Mouse (Mus musculus): ENCODE results near the gene Uchl5. TPM values are rescaled to one million over a fixed set of nuclear protein-coding genes. Genes with fewer than 3 reads are reported as not detected.

Gene Uchl5
- total RNA-seq (2014; fragmentation: Nextera tagmentation) (99.1 and 112 TPM in 2 replicates), total RNA-seq (2017) (140 and 180 TPM in 2 replicates)

GRCm38 (mm10) chr1:143776446-143777411 lies at the start of gene Uchl5, which contains the start of gene Trove2:
TSS of gene Uchl5 (plus strand) at chr1:143777272.
TSS of gene Trove2 (minus strand) at chr1:143777068.
- ATAC-seq (replicated peaks; ENCODE audit: low FRiP score, low TSS enrichment, poor library complexity, severe bottlenecking): peak; percentile 92

- no peak for ATAC-seq (replicated peaks; ENCODE audit: low FRiP score, low TSS enrichment, poor library complexity, severe bottlenecking)
Observed at GRCm38 (mm10) chr1:143727701-143728445, 49.2 kb upstream of the Uchl5 start.

GRCm38 (mm10) chr1:143730899-143731298 lies 46.2 kb upstream of the Uchl5 start:
- ATAC-seq (replicated peaks; ENCODE audit: low FRiP score, low TSS enrichment, poor library complexity, severe bottlenecking): peak; percentile 95

GRCm38 (mm10) chr1:143731691-143732090 lies 45.4 kb upstream of the Uchl5 start:
- no peak for ATAC-seq (replicated peaks; ENCODE audit: low FRiP score, low TSS enrichment, poor library complexity, severe bottlenecking)

DNA sequence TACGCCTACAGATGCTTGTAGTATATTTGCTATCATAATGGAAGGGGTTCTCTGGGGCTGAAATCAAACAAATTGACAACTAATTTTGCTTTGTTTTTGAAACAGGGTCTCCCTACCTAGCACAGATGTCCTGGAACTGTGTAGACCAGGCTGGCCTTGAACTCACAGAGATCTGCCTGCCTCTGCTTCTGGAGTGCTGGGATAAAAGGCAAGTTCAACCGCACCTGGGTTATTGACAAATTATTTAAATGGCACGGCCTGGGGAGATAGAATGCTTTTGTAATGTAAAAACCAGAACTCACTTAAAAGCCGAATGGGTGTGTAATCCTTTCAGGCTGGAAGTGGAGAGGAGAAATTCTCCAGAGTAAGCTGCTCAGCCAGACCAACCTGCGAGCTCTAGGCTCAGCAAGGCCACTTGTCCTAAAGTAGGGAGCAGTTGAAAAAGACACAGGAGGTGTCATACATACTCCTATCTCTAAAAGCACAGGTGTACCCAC lies 43.1 kb upstream of the Uchl5 start:
- no peak for ATAC-seq (replicated peaks; ENCODE audit: low FRiP score, low TSS enrichment, poor library complexity, severe bottlenecking)

- peak; percentile 51 for ATAC-seq (replicated peaks; ENCODE audit: low FRiP score, low TSS enrichment, poor library complexity, severe bottlenecking)
Observed at GRCm38 (mm10) chr1:143738811-143739210, 38.3 kb upstream of the Uchl5 start.

GRCm38 (mm10) chr1:143739361-143740350 lies 37.4 kb upstream of the Uchl5 start:
- peak; percentile 76 for ATAC-seq (replicated peaks; ENCODE audit: low FRiP score, low TSS enrichment, poor library complexity, severe bottlenecking)

DNA sequence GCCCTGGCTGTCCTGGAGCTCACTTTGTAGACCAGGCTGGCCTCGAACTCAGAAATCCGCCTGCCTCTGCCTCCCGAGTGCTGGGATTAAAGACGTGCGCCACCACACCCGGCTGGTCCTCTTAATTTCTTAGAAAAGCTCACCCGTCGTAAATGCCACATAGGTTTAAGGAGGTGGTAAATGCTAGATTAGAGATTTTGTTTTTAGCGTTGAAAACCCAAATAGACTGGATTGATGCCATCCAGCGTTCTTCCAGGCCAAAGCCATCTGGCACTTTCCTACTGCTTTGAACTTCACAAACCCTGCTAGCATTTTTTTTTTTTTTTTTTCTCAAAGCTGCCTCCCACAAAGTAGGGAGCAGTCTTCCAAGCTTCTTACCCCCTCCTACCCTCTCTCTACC lies 36.5 kb upstream of the Uchl5 start:
- no peak for ATAC-seq (replicated peaks; ENCODE audit: low FRiP score, low TSS enrichment, poor library complexity, severe bottlenecking)

DNA sequence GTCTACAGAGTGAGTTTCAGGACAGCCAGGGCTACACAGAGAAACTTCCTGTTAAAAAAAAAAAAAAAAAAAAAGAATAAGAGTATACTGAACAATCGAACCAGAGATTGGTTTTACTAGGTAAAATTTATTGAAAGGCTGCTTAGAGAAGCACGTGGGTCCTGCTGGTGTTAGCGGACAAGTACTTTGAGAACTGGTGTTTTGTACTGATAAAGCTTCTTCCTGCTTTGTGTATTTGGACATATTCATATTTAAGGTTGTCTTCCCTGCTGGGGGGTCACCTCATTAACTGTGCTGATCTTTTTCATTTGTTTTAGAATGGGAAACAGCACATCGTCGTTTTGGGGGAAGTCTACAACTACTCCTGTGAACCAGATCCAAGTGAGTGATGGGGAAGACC lies 35.7 kb upstream of the Uchl5 start:
- ATAC-seq (replicated peaks; ENCODE audit: low FRiP score, low TSS enrichment, poor library complexity, severe bottlenecking): no peak

DNA sequence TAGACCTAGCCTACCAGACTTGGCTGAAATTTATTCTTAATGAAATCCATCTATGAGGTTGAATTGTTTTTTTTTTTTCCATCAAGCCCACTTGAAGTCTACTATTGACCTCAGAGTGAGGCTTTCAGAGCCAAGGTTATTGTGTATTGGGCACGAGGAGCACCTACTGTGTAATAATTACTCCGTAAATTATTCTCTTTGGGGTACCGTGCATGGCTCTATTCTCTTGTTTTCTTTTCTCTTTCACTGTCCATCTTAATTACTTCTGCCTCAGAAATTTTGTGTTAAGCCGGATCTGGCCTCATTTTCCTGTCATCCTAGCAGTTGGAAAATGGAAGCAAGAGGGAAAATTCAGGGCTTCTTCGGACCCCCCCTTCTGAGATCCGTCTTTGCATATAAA lies 34.9 kb upstream of the Uchl5 start:
- no peak for ATAC-seq (replicated peaks; ENCODE audit: low FRiP score, low TSS enrichment, poor library complexity, severe bottlenecking)

DNA sequence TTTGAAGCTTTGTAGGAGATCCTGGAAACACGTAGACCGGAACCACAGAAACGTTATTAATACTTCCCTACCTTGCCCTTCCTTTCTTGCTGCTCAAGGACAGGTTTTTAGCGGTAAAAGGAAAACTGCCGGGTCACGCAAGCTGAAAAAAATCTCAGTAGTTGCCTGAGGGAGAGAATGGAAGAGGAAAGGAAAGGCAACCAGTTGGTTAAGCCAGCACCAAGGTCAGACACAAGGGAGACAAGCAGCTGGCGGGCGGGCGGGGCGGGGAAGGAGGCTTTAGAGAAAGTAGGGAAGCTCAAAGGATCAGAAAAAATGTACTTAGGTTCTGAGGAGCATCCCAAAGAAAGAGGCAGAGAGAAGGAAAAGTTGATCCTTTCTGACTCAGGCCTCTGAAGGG lies 31.2 kb upstream of the Uchl5 start:
- ATAC-seq (replicated peaks; ENCODE audit: low FRiP score, low TSS enrichment, poor library complexity, severe bottlenecking): no peak

DNA sequence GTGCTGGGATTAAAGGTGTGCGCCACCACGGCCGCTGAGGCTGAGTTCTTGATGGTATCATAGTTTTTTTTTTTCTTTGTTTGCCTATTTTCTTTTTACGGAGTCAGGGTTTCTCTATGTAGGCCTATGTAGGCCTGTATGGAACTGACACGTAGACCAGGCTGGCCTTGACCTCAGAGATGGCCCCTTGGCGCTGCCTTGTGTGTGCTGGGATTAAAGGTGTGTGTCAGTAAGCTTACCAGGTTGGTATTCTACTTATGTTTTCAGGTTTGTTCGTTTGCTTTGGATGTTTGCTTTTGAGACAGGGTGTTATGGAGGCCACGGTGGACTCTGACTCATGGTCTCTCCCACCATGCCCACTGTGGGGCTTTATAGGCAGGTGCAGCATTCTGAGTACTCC lies 14.9 kb upstream of the Uchl5 start:
- ATAC-seq (replicated peaks; ENCODE audit: low FRiP score, low TSS enrichment, poor library complexity, severe bottlenecking): no peak

- 0 out of 2 replicates have a peak, but pooled peaks have one; percentile 56 for ATAC-seq (replicated peaks; ENCODE audit: low FRiP score, low TSS enrichment, poor library complexity, severe bottlenecking)
Observed at GRCm38 (mm10) chr1:143764443-143764842, 12.6 kb upstream of the Uchl5 start.

- no peak for ATAC-seq (replicated peaks; ENCODE audit: low FRiP score, low TSS enrichment, poor library complexity, severe bottlenecking)
Observed at GRCm38 (mm10) chr1:143765801-143766200, 11.3 kb upstream of the Uchl5 start.

GRCm38 (mm10) chr1:143766238-143766637 lies 10.8 kb upstream of the Uchl5 start:
- ATAC-seq (replicated peaks; ENCODE audit: low FRiP score, low TSS enrichment, poor library complexity, severe bottlenecking): no peak

DNA sequence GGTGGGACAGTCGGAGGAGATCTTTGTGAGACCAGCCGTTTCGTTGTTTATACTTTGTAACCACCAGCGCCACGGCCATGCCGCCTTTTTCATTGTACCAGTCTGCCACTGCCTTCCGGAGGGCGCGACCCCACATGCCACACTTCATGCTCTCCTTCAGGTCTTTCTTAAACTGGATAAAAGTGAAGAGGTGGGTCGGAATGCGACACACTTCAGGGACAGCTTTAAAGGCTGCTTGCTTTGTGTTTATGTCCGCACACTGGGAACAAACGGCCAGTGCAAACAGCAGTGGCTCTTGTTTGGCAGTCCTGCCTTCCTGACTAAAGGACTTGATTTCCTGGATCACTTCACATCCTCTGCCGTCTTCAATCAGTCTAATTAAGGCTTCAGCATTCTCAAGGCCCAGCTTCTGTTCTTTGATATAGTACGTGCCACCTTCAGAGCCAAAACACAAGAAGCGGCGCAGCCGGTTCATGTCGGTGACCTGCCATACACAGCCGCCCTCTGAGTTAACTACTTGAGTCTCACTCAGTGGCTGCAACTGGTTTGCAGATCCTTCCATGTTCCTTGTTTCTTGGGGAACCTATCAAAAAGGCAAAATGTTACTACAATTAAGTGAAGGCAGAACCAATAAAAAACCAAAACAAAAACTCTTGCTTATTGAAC lies 6.5 kb upstream of the Uchl5 start:
- no peak for ATAC-seq (replicated peaks; ENCODE audit: low FRiP score, low TSS enrichment, poor library complexity, severe bottlenecking)

GRCm38 (mm10) chr1:143773082-143773481 lies 4.0 kb upstream of the Uchl5 start:
- no peak for ATAC-seq (replicated peaks; ENCODE audit: low FRiP score, low TSS enrichment, poor library complexity, severe bottlenecking)

DNA sequence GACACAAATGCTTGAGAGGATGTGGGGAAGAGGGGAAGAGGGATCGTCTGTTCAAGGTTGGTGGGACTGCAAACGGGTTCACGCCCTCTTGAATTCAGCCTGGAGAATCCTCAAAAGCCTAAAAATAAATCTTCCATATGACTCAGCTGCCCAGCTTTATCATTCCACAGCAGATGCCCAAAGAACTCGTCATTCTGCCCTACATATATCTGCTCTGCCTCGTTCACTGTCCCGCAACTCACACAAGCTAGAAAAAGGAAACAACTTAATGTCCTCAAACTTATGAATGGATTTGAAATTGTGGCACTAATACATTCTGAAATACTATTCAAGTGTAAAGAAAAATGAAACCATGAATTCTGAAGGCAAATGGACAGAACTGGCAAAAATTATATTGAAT lies 3.2 kb upstream of the Uchl5 start:
- no peak for ATAC-seq (replicated peaks; ENCODE audit: low FRiP score, low TSS enrichment, poor library complexity, severe bottlenecking)
